Comparison of ENCODE assay signal across 10 mouse cellular contexts in genomic region chr14:69503174-69503573, GRCm38 (mm10). TPM values are rescaled to one million over a fixed set of nuclear protein-coding genes. Genes with fewer than 3 reads are reported as not detected.
DNase-seq lines count a peak whose midpoint lies in the region; ATAC-seq and TF ChIP-seq lines count a peak whose summit lies in the region.
"Not testable (repeated sequence)": the region's sequence is repeated elsewhere in the genome, so short reads cannot be mapped to it uniquely, and the experiment has no call there.
"Had no signal": no experiment of that assay in that cellular context is flagged by ENCODE, and none has a peak within 500 bp of the region (broad histone marks: within the 10 kb centered on the region; RNA-seq: fewer than 3 reads in every experiment).

Gene Gm16867, minus strand, starts transcription at chr14:69503362.

- not testable (repeated sequence) for H3K9me3 ChIP-seq in embryonic facial prominence, embryonic 11.5 days (replicated peaks; ENCODE audit: control insufficient read depth, low read length); forebrain, embryonic 15.5 days; intestine, postnatal 0 days (ENCODE audit: control insufficient read depth); limb, embryonic 14.5 days (ENCODE audit: control insufficient read depth, low read length); lung, postnatal 0 days (ENCODE audit: low read length); neural tube, embryonic 11.5 days (ENCODE audit: control insufficient read depth, low read length)

- not testable (repeated sequence) for TF ChIP-seq EP300 in lung, postnatal 0 days (IDR thresholded peaks at IDR 0.05)

- whole genome bisulfite sequencing in embryonic facial prominence, embryonic 11.5 days = no CpG with 5 or more reads among the region's 29 CpGs
- no CpG with 5 or more reads among the region's 29 CpGs for WGBS in forebrain, embryonic 15.5 days
- no CpG with 5 or more reads among the region's 29 CpGs for WGBS in intestine, postnatal 0 days
- no CpG with 5 or more reads among the region's 29 CpGs for WGBS in limb, embryonic 14.5 days
- no CpG with 5 or more reads among the region's 29 CpGs for WGBS in lung, postnatal 0 days
- no CpG with 5 or more reads among the region's 29 CpGs for WGBS in neural tube, embryonic 11.5 days
- WGBS in thymus, adult 2 months = no CpG with 5 or more reads among the region's 29 CpGs

- not testable (repeated sequence) for TF ChIP-seq CTCF in intestine, postnatal 0 days (IDR thresholded peaks at IDR 0.05; ENCODE audit: low read depth); lung, postnatal 0 days (IDR thresholded peaks at IDR 0.05); thymus, adult 2 months (IDR thresholded peaks at IDR 0.05; ENCODE audit: borderline replicate concordance, control insufficient read depth, extremely low read depth, insufficient read depth, low read length, poor library complexity)

- peak; percentile 98 for ATAC-seq in embryonic facial prominence, embryonic 11.5 days (replicated peaks; ENCODE audit: insufficient number of reproducible peaks, low FRiP score, low TSS enrichment, low read depth)
- peak; percentile 99 for ATAC-seq in forebrain, embryonic 15.5 days (replicated peaks)
- peak; percentile 86 to 93 for ATAC-seq in hematopoietic stem cell, adult 5-6 weeks (replicated peaks in 1 of 2; ENCODE audit: insufficient read depth in 1 of 2, low FRiP score in 2 of 2, low TSS enrichment in 1 of 2, low read depth in 1 of 2, poor library complexity in 2 of 2, severe bottlenecking in 2 of 2)
- ATAC-seq in intestine, postnatal 0 days = peak; percentile 96
- ATAC-seq in limb, embryonic 14.5 days (ENCODE audit: low FRiP score, low read depth) = peak; percentile 98
- ATAC-seq in lung, postnatal 0 days = peak; percentile 98
- ATAC-seq in neural tube, embryonic 11.5 days (ENCODE audit: insufficient read depth, low FRiP score, low TSS enrichment) = peak; percentile 99

- not testable (repeated sequence) for TF ChIP-seq POLR2A in limb, embryonic 14.5 days (IDR thresholded peaks at IDR 0.05; ENCODE audit: borderline replicate concordance, extremely low read depth, insufficient read depth, insufficient read length); thymus, adult 2 months (IDR thresholded peaks at IDR 0.05; ENCODE audit: control insufficient read depth, extremely low read depth, insufficient read depth, low read length, poor library complexity)

- not testable (repeated sequence) for H3K9ac ChIP-seq in embryonic facial prominence, embryonic 11.5 days (replicated peaks; ENCODE audit: low read length); forebrain, embryonic 15.5 days (replicated peaks); intestine, postnatal 0 days (ENCODE audit: low read depth, low read length); limb, embryonic 14.5 days (ENCODE audit: low read depth, low read length, severe bottlenecking); lung, postnatal 0 days (replicated peaks; ENCODE audit: low read depth); neural tube, embryonic 11.5 days (ENCODE audit: low read length)

- not testable (repeated sequence) for H3K27me3 ChIP-seq in embryonic facial prominence, embryonic 11.5 days (ENCODE audit: control insufficient read depth, insufficient read depth, low read length); forebrain, embryonic 15.5 days; intestine, postnatal 0 days (replicated peaks; ENCODE audit: control insufficient read depth, insufficient read depth, low read length); limb, embryonic 14.5 days (ENCODE audit: control insufficient read depth, insufficient read depth, low read length); lung, postnatal 0 days (replicated peaks; ENCODE audit: insufficient read depth, low read length); neural tube, embryonic 11.5 days (ENCODE audit: control insufficient read depth, insufficient read depth, low read length); thymus, adult 2 months (ENCODE audit: control insufficient read depth, insufficient read depth, low read length)

- not testable (repeated sequence) for DNase-seq in embryonic facial prominence, embryonic 11.5 days (ENCODE audit: low spot score); limb, embryonic 14.5 days (ENCODE audit: low spot score); lung, postnatal 0 days (ENCODE audit: low spot score); neural tube, embryonic 11.5 days (ENCODE audit: low spot score); thymus, adult 2 months

- not testable (repeated sequence) for H3K4me3 ChIP-seq in embryonic facial prominence, embryonic 11.5 days (ENCODE audit: low read depth, low read length); forebrain, embryonic 15.5 days; intestine, postnatal 0 days (ENCODE audit: low read depth, low read length); limb, embryonic 14.5 days (replicated peaks; ENCODE audit: low read length); lung, postnatal 0 days (ENCODE audit: low read depth, low read length); neural tube, embryonic 11.5 days (ENCODE audit: low read depth, low read length); thymus, adult 2 months (ENCODE audit: control insufficient read depth, insufficient read depth, low read length)

- H3K4me2 ChIP-seq in embryonic facial prominence, embryonic 11.5 days (ENCODE audit: low read depth, low read length); forebrain, embryonic 15.5 days (replicated peaks); intestine, postnatal 0 days (replicated peaks; ENCODE audit: low read depth); limb, embryonic 14.5 days (replicated peaks; ENCODE audit: low read depth, low read length, severe bottlenecking); lung, postnatal 0 days (replicated peaks; ENCODE audit: low read depth, low read length); neural tube, embryonic 11.5 days (ENCODE audit: low read depth): not testable (repeated sequence)

- H3K36me3 ChIP-seq in embryonic facial prominence, embryonic 11.5 days (replicated peaks; ENCODE audit: control insufficient read depth, insufficient read depth, low read depth, low read length); forebrain, embryonic 15.5 days; intestine, postnatal 0 days (ENCODE audit: control insufficient read depth, insufficient read depth); limb, embryonic 14.5 days (ENCODE audit: control insufficient read depth, insufficient read depth, low read length); lung, postnatal 0 days (ENCODE audit: insufficient read depth, low read length); neural tube, embryonic 11.5 days (ENCODE audit: control insufficient read depth, insufficient read depth, low read length); thymus, adult 2 months (ENCODE audit: control insufficient read depth, insufficient read depth, low read length): not testable (repeated sequence)

- H3K27ac ChIP-seq in embryonic facial prominence, embryonic 11.5 days (replicated peaks; ENCODE audit: low read depth, low read length); forebrain, embryonic 15.5 days (replicated peaks); intestine, postnatal 0 days (ENCODE audit: low read depth, low read length); limb, embryonic 14.5 days (replicated peaks; ENCODE audit: low read depth, low read length); lung, postnatal 0 days (ENCODE audit: low read length); neural tube, embryonic 11.5 days (ENCODE audit: low read depth, low read length); thymus, adult 2 months (ENCODE audit: control insufficient read depth, insufficient read depth, low read length): not testable (repeated sequence)

- not testable (repeated sequence) for H3K4me1 ChIP-seq in embryonic facial prominence, embryonic 11.5 days (ENCODE audit: control insufficient read depth, insufficient read depth, low read length); forebrain, embryonic 15.5 days; intestine, postnatal 0 days (replicated peaks; ENCODE audit: control insufficient read depth, insufficient read depth, low read length); limb, embryonic 14.5 days (ENCODE audit: control insufficient read depth, insufficient read depth, low read length); lung, postnatal 0 days (ENCODE audit: insufficient read depth, low read depth, low read length); neural tube, embryonic 11.5 days (ENCODE audit: control insufficient read depth, insufficient read depth, low read length); thymus, adult 2 months (replicated peaks; ENCODE audit: control insufficient read depth, insufficient read depth, low read length)

RNA-seq across cellular contexts. Expression of gene Gm16867, which starts in this region (rescaled TPM):
- polyA plus RNA-seq in embryonic facial prominence, embryonic 11.5 days (2014; fragmentation: Nextera tagmentation; extraction: Ambion mirVana) = not detected in 2 replicates
- polyA plus RNA-seq in forebrain, embryonic 15.5 days (2015; fragmentation: Nextera tagmentation; extraction: Ambion mirVana) = not detected in 2 replicates
- 2.9 and 8.7 TPM in 2 replicates for total RNA-seq in hematopoietic stem cell, adult 5-6 weeks (2017)
- polyA plus RNA-seq in intestine, postnatal 0 days (2015; fragmentation: Nextera tagmentation; extraction: Ambion mirVana) = 0.12 TPM in 1 of 2 replicates, not detected in the other
- polyA plus RNA-seq in limb, embryonic 14.5 days (2012; rRNA removed) = 0.04 TPM in 1 of 2 replicates, not detected in the other
- polyA plus RNA-seq in limb, embryonic 14.5 days (2014; fragmentation: Nextera tagmentation; extraction: Ambion mirVana) = not detected in 2 replicates
- not detected in 2 replicates for polyA plus RNA-seq in lung, postnatal 0 days (2015; fragmentation: Nextera tagmentation; extraction: Ambion mirVana)
- not detected in 2 replicates for polyA plus RNA-seq in neural tube, embryonic 11.5 days (2014; fragmentation: Nextera tagmentation; extraction: Ambion mirVana)
- 21.6 and 81.7 TPM in 2 replicates for polyA plus RNA-seq in thymus, adult 2 months (2012; rRNA removed)
- total RNA-seq: CH12.LX had no signal
- polyA plus RNA-seq: cortical plate, adult 2 months had no signal

Comparison
In these comparisons a context has a peak if more than half of its experiments do, and no peak if none do; other contexts are left out.
1. RNA of gene Gm16867 (polyA plus RNA-seq): 21.6 to 81.7 TPM in thymus, adult 2 months; not detected in lung, postnatal 0 days, 0.12 TPM in intestine, postnatal 0 days, not detected in embryonic facial prominence, embryonic 11.5 days, 0.04 TPM in limb, embryonic 14.5 days, not detected in forebrain, embryonic 15.5 days and not detected in neural tube, embryonic 11.5 days; every median in the first group is over 10 times any median in the second.
2. Peak in ATAC-seq in embryonic facial prominence, embryonic 11.5 days; RNA of the gene not detected or under 1 TPM.
3. Peak in ATAC-seq in forebrain, embryonic 15.5 days; RNA of the gene not detected or under 1 TPM.
4. Peak in ATAC-seq in intestine, postnatal 0 days; RNA of the gene not detected or under 1 TPM.
5. Peak in ATAC-seq in limb, embryonic 14.5 days; RNA of the gene not detected or under 1 TPM.
6. Peak in ATAC-seq in lung, postnatal 0 days; RNA of the gene not detected or under 1 TPM.
7. Peak in ATAC-seq in neural tube, embryonic 11.5 days; RNA of the gene not detected or under 1 TPM.
8. Peak in every context shown above with its lines, with median percentiles within 50 percentile points of each other: ATAC-seq.